Mouse (Mus musculus): ENCODE measurements around the gene Ptger2. TPM values are rescaled to one million over a fixed set of nuclear protein-coding genes. Genes with fewer than 3 reads are reported as not detected.

Ptger2 gene
- polyA plus RNA-seq, 1 experiment from 2014 or later = 0.50 TPM

DNA sequence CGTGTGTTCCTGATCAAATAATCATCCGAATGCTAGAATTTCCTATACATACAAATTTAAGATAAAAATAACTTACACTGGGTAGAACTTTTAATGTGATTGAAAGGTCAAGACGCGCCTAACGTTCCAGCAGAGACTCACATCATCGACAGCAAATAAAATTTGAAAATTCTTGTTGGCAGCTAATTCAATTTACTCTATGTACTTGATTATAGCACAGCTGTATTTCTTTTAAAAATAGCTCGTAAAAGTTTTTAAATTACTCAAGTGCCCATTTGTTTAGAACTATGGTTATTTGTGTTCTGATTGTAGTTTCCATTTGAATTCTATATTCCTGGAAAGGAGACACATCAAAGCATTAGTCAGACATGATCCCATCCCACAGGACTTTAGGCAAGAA, 63.1 kb downstream of the Ptger2 start:
- 72% methylated on average over 7 of the region's 7 CpGs for WGBS (ENCODE audit: insufficient replicate concordance)
- Histone ChIP-seq H3K4me3 (no peak overlapping the region), H3K27me3 (replicated peaks) (no peaks in the 10 kb centered on the region), H3K4me1 (peaks cover 6% of the 10 kb centered on the region; the same call in 1 of the 2 replicates), H3K27ac (no peak overlapping the region), H3K36me3 (no peaks in the 10 kb centered on the region), H3K4me2 (no peak overlapping the region), H3K9me3 (replicated peaks) (no peaks in the 10 kb centered on the region), H3K9ac (no peak overlapping the region)
- ATAC-seq = no peak

MicroRNAs within 50 kb of the gene (microRNA counts, 519-probe panel; counts per million panel counts)
- microRNA mmu-miR-327 = 582 counts per million, percentile 70 among the panel's probes with 10 or more counts

Small RNAs within 50 kb of the gene (microRNA-seq; reads per million reads assigned to microRNA genes)
- not detected for gene Mir327

Other genes starting within 250 kb of the Ptger2 start
- gene Gm8267, start 237.9 kb upstream of the Ptger2 start, polyA plus RNA-seq (2016; fragmentation: Nextera tagmentation; extraction: Ambion mirVana) = not detected in 2 replicates
- not detected in 2 replicates for gene Ptgdr, start 128.8 kb upstream of the Ptger2 start, polyA plus RNA-seq (2016; fragmentation: Nextera tagmentation; extraction: Ambion mirVana)
- 0.24 and 0.31 TPM in 2 replicates for gene Gpr137c, start 231.5 kb downstream of the Ptger2 start, polyA plus RNA-seq (2016; fragmentation: Nextera tagmentation; extraction: Ambion mirVana)
- 2.2 and 2.3 TPM in 2 replicates for gene Txndc16, start 232.1 kb downstream of the Ptger2 start, polyA plus RNA-seq (2016; fragmentation: Nextera tagmentation; extraction: Ambion mirVana)

All from liver, embryonic 12.5 days (tissue).